Mouse (Mus musculus): Measurements from ENCODE around the gene Mrps26. TPM values are rescaled to one million over a fixed set of nuclear protein-coding genes. Genes with fewer than 3 reads are reported as not detected.
"Not testable (repeated sequence)": the region's sequence is repeated elsewhere in the genome, so short reads cannot be mapped to it uniquely, and the experiment has no call there.

The Mrps26 gene
- 15.0 TPM in 2 replicates for total RNA-seq (2015; ENCODE audit: low replicate concordance)
- 6.6 and 13.7 TPM in 2 replicates for total RNA-seq (2017; ENCODE audit: low replicate concordance)

DNA sequence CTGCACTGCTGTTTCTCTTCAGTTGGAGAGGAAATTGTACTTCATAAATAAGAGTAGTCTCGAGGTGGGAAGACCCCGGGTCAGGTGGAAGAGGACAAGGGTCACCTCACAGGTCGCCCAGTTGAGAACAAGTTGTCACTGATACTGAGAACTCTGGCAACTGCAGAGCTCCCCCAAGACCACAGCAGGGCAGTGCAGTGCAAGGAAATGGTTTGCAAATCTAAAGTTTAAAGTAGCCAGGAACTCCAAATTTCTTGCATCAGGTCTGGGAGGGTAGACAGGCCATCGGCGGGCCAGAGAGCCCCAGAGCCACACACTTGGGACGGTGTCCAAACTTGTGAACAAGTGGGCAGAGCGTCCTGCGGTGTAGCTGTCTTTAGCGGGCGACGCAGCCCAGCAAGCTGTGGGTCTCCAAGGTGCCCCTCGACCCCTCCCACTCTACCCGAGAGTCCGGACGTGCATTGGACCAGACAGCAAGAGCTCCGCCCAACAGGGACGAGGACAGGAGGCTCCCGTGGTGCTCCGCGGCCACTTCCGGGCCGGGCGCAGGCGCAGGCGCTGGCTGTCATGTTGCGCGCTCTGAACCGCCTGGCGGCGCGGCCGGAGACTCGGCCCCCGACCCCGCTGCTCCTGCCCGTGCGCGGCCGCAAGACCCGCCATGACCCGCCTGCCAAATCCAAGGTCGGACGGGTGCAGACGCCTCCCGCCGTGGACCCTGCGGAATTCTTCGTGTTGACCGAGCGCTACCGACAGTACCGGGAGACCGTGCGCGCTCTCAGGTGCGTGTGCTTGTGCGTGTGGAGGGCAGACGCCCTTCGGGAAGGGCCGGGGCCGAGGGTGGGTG, at the start of gene Mrps26:
TSS of gene Mrps26 (plus strand) at position 531 of the 844 bp plus-strand sequence.
- ATAC-seq (replicated peaks; ENCODE audit: low FRiP score, poor library complexity, severe bottlenecking), result peak; percentile 96

DNA sequence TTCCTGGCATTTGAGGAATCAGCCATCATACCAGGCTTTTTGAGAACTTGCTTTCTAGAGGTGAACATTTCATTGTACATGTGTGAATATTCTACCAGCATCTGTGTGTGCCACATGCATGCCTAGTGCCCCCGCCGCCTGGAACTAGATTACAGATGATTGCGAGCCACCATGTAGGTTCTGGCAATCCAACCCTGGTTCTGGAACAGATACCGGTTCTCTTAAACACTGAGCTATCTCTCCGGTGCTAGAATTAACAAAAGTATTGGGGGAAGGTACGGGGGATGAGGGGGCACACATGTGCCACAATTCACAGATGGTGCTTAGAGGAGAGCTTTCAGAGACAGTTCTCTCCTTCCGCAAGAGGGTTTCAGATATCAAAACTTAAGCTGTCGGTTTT, 49.6 kb upstream of the Mrps26 start:
- no peak for ATAC-seq (replicated peaks; ENCODE audit: low FRiP score, poor library complexity, severe bottlenecking)

DNA sequence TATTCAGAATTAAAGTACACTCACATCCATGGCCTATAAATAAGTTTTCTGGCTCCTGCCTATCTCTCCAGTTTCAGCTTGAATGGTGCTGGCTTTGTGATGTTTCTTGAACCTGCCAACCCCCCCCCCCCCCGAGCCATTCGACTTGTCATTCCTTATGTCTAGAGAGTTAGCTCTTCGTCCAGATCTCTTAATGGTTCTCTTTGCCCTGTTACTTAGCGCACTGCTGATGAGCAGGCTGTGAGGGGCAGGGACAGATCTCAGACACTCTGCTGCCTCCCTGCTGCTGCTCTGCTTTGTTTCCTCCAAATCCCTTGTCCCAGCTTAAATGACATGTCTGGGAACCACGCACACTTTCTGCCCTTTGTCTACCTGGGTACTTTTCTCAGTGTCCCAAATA, 47.8 kb upstream of the Mrps26 start:
- no peak for ATAC-seq (replicated peaks; ENCODE audit: low FRiP score, poor library complexity, severe bottlenecking)

DNA sequence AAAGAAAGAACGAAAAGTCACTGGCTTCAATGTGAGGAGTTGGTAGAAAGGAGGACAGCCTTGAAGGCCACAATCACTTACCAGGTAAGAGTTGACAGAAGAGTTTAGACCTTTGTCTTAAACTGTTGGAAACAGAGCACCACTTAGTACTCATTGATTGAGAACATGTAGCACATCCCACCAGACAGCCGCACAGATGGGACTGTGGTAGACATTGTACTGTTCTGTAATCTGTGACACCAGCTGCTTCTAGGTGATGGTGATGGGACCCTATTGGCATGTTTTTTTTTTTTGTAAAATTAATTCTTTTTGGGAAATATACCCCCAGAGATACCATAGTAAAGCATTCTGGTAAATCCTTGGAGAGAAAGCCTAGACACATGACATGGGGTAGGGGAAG, 41.6 kb upstream of the Mrps26 start:
- ATAC-seq (replicated peaks; ENCODE audit: low FRiP score, poor library complexity, severe bottlenecking), result no peak

DNA sequence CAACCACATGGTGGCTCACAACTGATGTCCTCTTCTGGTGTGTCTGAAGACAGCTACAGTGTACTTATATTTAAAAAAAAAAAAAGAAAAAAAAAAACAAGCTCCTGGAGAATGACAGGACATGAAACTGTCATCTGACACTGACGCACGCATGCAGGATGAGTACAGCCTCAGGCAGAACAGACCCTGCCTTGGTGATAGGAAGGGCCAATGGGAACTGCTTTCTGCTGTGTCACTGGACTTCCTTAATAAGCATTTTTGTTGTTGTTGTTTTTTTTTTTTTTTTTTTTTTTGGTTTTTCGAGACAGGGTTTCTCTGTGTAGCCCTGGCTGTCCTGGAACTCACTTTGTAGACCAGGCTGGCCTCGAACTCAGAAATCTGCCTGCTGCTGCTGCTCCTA, 38.1 kb upstream of the Mrps26 start:
- not testable (repeated sequence) for ATAC-seq (replicated peaks; ENCODE audit: low FRiP score, poor library complexity, severe bottlenecking)

DNA sequence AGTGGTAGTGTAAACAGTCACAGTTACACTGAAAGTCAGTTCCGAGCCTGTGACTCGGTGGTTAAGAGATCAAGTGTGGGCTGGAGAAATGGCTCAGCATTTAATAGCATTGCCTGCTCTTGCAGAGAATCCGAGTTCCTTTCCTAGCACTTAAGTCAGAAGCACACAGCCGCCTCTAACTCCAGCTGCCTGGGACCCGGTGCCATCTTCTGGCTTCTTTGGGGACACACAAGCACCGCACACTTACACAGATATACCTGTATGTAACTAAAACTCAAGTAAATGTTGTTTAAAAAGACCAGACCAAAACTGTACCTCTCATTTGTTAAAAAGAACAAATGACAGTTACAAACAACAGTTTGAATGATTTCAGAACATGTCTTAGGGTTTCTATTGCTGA, 35.1 kb upstream of the Mrps26 start:
- ATAC-seq (replicated peaks; ENCODE audit: low FRiP score, poor library complexity, severe bottlenecking), result no peak

DNA sequence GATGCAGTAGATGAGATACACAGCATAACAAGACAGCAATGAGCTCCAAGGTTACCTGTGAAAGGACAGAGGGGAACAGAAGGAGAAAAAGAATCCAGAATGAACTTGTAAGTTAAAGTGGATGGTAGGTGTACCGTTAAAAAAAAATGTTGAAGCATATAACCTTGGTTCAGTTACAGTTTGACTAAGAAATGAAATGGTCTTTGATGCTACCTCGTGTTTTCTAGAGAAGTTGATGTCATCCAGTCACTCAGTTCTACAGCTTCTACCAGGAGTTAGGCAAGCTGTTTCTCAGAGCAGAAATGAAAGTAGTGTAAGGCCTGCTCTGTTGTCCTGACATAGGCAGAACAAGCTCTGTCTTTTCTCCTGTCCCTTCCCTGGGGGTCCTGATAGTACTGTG, 34.3 kb upstream of the Mrps26 start:
- ATAC-seq (replicated peaks; ENCODE audit: low FRiP score, poor library complexity, severe bottlenecking), result no peak

DNA sequence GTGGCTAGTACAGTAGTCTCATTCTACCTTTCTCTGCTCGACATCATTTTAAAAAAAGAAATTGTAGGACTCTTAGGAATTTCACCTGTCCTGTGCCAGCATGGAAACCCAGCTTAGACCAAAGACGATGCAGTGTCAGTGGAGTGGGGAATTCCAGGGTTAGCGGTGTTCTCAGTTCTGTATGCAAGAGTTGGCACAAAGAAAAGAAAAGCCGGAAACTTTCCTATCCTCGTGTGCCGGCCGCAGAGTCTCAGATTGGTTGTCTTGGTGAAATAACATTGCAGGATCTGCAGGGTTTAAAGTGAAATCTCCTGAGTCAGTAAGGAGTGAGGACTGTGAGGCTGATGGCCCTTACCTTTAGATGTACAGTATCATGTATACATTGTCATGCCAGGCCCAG, 33.6 kb upstream of the Mrps26 start:
- ATAC-seq (replicated peaks; ENCODE audit: low FRiP score, poor library complexity, severe bottlenecking), result no peak

DNA sequence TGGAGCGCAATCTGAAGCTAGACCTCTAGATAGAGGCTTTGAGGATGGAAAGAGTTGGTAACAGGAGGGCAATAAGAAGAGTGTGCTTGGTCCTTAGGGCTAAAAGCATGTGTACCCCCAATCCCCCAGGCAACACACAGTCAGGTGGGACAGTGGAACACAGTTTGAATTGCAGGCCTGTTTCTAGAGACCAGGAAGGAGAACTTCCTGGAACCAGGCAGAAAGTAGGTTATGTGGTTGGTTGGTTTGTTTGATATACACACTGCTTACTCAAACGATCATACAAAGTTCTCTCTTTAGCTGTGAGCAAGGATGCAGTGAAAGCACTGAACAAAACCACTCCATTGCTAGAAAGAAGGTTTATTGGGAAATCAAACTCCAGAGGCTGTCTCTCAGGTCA, 31.3 kb upstream of the Mrps26 start:
- ATAC-seq (replicated peaks; ENCODE audit: low FRiP score, poor library complexity, severe bottlenecking), result no peak; the same call in 1 of the 2 replicates

DNA sequence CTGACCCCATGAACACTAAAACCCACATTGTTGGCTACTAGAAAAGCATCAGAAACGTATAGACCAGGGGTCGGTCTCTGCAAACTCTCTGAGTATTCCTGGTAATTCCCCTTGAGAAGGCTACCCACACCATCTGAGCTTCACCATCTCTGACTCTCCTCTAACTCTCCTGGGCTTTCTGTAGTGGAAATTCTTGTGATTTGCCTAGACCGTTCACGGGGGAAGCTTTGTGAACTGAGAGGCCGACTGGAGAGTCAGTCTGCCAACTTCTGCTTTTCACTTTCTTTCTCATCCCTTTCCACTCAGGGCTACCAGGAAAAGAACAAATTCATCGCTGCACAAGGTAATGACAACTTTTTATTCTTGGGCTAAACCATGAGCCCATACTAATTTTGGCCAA, 28.5 kb upstream of the Mrps26 start:
- no peak for ATAC-seq (replicated peaks; ENCODE audit: low FRiP score, poor library complexity, severe bottlenecking)

DNA sequence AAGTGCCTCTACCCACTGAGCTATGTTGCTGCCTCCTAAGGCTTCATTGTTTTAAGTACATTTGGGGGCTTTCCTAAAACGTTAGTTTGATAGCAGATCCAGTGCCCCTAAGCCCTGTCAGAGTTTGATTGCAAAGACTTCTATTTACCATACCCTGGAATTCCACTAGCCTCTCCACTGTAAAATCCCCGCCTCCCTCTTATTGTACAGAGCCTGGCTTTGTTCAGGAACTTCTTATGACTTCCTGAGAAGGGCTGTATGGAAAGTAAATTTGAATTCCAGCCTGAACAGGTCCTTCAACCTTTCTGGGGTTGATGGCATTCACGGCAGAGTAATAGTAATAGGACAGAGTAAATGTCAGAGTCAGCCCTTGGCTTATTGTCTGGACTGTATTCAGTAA, 26.7 kb upstream of the Mrps26 start:
- ATAC-seq (replicated peaks; ENCODE audit: low FRiP score, poor library complexity, severe bottlenecking), result no peak

DNA sequence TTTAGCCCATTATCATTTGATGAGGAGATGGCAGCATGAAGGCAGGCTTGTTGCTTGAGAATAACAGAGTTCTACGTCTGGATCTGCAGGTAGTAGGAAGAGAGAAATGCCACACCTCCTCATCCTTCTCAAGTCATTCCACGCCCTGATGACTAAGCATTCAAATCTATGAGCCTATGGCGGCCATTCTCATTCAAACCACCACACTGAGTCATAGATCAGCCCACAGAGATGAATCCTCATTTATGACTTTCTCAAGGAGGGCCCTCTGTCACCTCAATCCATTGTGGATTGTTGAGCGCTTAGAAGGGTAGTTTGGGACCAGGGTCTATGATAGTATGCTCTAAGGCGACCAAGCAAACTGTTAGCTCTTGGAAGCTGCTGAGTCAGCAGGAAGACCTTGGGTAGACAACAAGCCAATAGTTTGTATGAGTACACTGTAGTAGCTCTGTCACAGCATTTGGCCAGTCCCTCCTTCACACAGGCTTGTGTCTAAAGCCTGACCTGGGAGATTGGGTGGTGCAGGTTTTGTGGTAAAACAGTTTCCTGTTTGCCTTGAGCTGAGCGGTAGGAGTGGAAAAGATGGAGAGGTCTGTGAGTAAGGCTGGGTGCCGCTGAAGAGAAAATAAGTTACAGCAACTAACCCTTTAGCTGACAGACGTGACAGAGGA, 24.5 kb upstream of the Mrps26 start:
- no peak for ATAC-seq (replicated peaks; ENCODE audit: low FRiP score, poor library complexity, severe bottlenecking)

DNA sequence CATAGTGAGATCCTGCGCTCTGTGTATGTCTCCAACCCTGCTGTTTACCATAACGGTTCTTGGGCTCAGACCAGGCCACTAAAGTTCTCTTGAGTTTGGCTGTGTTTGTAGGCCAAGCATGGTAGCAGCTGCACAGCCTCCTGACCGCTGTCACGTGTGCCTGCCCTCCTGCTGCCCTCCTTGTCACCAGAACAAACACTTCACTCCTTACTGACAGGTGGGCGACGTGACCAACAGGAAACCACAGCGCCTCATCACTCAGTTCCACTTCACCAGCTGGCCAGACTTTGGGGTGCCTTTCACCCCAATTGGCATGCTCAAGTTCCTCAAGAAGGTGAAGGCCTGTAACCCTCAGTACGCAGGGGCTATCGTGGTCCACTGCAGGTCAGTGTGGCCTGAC, 23.3 kb upstream of the Mrps26 start:
- ATAC-seq (replicated peaks; ENCODE audit: low FRiP score, poor library complexity, severe bottlenecking), result no peak

DNA sequence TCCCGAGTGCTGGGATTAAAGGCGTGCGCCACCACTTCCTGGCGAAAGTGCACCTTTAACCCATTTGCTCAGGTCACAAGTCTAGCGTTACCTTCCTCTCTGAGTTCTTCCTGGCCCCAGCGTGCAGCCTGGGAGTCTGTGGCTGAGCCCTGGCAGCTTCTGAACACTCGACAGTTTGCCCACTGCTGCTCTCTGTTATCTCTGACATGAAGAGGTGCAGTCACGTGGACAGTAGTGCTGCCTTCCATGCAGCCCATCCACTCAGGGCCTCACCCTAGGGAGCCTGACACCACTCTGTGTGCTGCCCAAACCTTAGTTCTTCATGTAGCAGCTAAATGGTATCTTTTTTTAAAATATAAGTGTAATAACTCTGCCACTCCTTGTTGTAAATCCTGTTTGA, 16.6 kb upstream of the Mrps26 start:
- ATAC-seq (replicated peaks; ENCODE audit: low FRiP score, poor library complexity, severe bottlenecking), result no peak

DNA sequence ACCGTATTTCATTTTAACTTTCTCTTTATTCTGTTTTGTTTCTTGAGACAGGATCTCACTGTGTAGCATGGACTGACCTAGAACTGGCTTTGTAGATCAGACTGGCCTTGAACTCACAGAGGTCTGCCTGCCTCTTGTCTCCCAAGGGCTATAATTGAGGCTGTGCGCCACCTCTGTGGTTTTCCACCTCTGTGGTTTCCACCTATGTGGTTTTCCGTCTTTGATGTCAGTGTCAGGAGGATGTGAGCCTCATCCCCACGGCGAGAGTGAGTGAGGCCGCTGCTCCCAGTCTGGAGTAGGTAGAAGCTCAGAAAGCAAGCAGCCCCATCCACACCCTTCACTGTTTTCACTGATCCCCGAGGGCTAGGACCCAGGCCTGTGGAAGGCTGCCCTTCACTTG, 8.7 kb upstream of the Mrps26 start:
- no peak for ATAC-seq (replicated peaks; ENCODE audit: low FRiP score, poor library complexity, severe bottlenecking)

DNA sequence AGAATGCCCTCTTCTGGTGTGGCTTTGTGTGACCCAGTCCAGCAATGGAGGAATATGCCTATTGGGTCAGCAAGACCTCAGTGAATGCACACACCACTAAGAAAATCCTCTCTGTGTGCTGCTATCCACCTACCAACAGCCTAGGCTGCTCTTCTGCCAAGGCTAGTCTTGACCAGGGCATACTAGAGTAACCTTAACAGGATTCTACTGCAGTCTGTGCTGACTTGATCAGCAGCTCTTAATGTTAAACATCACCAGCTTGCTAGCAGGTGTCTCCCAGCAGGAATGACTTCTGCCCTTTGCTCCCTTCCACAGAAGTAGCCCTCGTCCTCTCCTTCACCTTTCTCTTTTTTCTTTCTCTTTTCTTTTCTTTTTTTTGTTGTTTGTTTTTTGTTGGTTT, 7.2 kb upstream of the Mrps26 start:
- ATAC-seq (replicated peaks; ENCODE audit: low FRiP score, poor library complexity, severe bottlenecking), result no peak

DNA sequence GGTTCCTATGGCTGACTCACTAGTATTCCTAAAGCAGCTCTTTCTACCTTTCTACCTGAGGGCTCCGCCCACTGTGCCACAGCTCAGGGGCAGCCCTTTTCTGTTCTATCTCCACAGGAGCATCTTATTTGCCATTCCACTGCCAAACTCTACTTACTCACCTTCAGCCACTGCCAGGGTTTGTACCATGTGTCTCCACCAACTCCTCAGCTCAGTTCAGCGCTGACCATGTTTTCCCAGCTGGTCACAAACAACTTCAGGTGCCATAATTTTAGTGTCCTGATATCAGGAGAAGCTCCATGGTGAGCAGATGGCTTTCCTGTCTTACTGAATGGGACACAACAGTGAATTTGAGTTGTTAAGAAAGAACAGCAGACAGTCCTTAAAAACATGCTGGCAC, 6.1 kb upstream of the Mrps26 start:
- no peak for ATAC-seq (replicated peaks; ENCODE audit: low FRiP score, poor library complexity, severe bottlenecking)

DNA sequence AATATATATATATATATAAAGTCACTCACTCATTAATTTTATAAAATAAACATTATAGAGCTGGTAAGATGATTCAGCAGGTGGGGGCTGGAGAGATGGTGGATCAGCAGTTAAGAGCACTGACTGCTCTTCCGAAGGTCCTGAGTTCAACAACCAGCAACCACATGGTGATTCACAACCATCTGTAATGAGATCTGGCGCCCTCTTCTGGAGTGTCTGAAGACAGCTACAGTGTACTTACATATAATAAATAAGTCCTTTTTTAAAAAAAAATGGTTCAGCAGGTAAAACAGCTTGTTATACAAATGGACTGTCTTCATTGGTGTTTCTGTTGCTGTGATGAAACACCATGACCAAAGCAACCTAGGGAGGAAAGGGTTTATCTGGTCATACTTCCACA, 5.5 kb upstream of the Mrps26 start:
- ATAC-seq (replicated peaks; ENCODE audit: low FRiP score, poor library complexity, severe bottlenecking), result no peak

DNA sequence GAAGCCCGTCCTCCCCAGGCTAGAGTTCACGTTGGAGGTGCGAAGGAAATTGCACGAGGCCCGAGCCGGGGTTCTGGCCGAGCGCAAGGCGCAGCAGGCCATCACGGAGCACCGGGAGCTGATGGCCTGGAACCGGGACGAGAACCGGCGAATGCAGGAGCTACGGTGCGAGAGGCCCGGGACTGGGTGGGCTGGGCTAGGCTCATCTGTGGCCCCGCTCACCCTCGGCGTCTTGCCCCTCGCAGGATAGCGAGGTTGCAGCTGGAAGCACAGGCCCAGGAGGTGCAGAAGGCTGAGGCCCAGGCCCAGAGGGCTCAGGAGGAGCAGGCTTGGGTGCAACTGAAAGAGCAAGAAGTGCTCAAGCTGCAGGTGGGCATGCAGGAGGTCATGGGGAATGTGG, 521 bp downstream of the Mrps26 start:
- no peak for ATAC-seq (replicated peaks; ENCODE audit: low FRiP score, poor library complexity, severe bottlenecking)

DNA sequence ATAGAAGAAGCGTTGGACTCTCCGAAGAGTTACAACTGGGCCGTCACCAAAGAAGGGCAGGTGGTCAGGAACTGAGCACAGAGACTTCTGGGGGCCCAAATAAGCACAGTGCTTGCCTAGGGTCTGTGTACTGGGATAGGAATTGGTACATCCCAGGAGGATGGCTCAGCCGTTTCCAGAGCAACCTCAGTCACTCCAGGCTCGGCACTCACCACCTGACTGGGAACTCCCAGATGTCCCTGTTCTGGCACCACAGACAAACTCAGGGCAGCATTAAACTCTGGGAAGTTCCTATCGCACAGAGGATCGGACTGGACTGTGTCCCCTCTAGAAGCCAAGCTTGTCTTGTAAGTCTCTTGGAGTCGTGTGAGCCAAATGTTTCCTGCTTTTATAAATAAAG, 1.4 kb downstream of the Mrps26 start:
- no peak for ATAC-seq (replicated peaks; ENCODE audit: low FRiP score, poor library complexity, severe bottlenecking)

DNA sequence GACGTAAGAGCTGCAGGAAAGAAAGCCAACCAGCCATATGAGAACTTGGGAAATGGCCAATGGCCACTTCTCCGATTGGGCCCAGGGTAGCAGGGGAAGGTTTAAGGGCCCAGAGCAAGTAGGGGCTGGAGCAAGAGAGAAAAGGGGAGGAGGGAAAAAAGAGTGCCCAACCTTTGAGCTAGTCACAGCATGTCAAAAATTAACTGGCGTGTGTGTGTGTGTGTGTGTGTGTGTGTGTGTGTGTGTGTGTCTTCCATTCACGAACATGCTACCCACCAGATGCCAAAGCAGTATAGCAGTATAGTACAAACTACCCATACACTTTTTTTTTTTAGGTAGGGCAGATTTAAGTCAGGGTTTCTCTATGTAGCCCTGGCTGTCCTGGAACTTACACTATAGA, 5.4 kb downstream of the Mrps26 start:
- ATAC-seq (replicated peaks; ENCODE audit: low FRiP score, poor library complexity, severe bottlenecking), result no peak

Data from erythroblast, adult 5-6 weeks (primary cell).